Mouse (Mus musculus): ENCODE results near the gene Acot5. TPM values are rescaled to one million over a fixed set of nuclear protein-coding genes. Genes with fewer than 3 reads are reported as not detected.

Acot5 gene
- total and polyA plus RNA-seq, 2 experiments from 2014 or later = 1.1 to 2.0 TPM

DNA sequence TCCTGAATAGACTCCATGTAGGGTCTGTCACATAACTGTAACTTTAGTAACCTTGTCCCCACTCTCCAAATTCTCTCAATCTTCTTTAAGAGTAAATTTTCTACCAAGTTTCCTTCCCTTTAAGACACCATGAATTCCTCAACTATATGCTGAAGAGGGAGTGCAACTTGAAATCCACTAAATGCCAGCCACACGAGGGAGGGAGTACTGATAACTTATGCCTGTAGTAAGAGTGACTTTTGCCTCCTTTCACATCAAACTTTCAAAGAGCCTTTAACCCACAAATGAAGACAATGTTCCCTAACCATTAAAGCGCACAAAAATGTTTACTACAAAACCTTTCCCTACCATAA, 32.3 kb downstream of the Acot5 start:
- no peaks in the 10 kb centered on the region for H3K27me3 ChIP-seq (ENCODE audit: insufficient read depth, low read length)
- H3K27ac ChIP-seq (ENCODE audit: low read depth, low read length) = 0 out of 2 replicates have a peak overlapping the region, but pooled peaks have one; percentile 63
- peak overlapping the region; percentile 50 for H3K4me3 ChIP-seq (ENCODE audit: low read depth, low read length)
- TF ChIP-seq CTCF (IDR thresholded peaks at IDR 0.05) = no peak
- peak overlapping the region; percentile 61; the same call in 1 of the 2 replicates for H3K9ac ChIP-seq (replicated peaks; ENCODE audit: low read length, poor library complexity, severe bottlenecking)
- H3K4me1 ChIP-seq (ENCODE audit: insufficient read depth, low read length) = no peaks in the 10 kb centered on the region
- H3K4me2 ChIP-seq (ENCODE audit: low read depth, low read length, poor library complexity, severe bottlenecking) = peak overlapping the region; percentile 66
- no peaks in the 10 kb centered on the region for H3K36me3 ChIP-seq (ENCODE audit: insufficient read depth, low read length)
- DNase-seq (ENCODE audit: low spot score) (no peak), ATAC-seq (ENCODE audit: low FRiP score) (no peak)
- H3K9me3 ChIP-seq (ENCODE audit: low read length) = no peaks in the 10 kb centered on the region
- WGBS = 60% methylated on average over 2 of the region's 2 CpGs

DNA sequence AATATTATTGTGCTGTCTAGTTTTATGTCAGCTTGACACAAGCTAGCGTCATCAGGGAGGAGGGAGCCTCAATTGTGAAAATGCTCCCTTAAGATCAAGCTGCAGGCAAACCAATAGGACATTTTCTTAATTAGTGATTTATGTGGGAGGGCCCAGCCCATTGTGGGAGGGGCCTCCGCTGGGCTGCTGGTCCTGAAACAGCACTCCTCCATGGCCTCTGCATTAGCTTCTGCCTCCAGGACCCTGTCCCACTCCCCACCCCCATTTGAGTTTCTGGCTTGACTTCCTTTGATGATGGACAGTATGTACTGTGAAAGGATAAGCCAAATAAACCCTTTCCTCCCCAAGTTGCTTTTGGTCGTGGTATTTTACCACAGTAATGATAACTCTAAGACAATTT, 37.9 kb downstream of the Acot5 start:
- no peak overlapping the region for H3K27ac ChIP-seq (ENCODE audit: low read depth, low read length)
- no peaks in the 10 kb centered on the region for H3K4me1 ChIP-seq (ENCODE audit: insufficient read depth, low read length)
- H3K9me3 ChIP-seq (ENCODE audit: low read length) = no peaks in the 10 kb centered on the region
- no peak overlapping the region for H3K4me3 ChIP-seq (ENCODE audit: low read depth, low read length)
- TF ChIP-seq CTCF (IDR thresholded peaks at IDR 0.05) = no peak
- ATAC-seq (ENCODE audit: low FRiP score) (no peak), DNase-seq (ENCODE audit: low spot score) (no peak)
- no peaks in the 10 kb centered on the region for H3K27me3 ChIP-seq (ENCODE audit: insufficient read depth, low read length)
- WGBS = 85% methylated on average over 3 of the region's 3 CpGs
- H3K36me3 ChIP-seq (ENCODE audit: insufficient read depth, low read length) = no peaks in the 10 kb centered on the region
- no peak overlapping the region for H3K9ac ChIP-seq (replicated peaks; ENCODE audit: low read length, poor library complexity, severe bottlenecking)
- no peak overlapping the region for H3K4me2 ChIP-seq (ENCODE audit: low read depth, low read length, poor library complexity, severe bottlenecking)

DNA sequence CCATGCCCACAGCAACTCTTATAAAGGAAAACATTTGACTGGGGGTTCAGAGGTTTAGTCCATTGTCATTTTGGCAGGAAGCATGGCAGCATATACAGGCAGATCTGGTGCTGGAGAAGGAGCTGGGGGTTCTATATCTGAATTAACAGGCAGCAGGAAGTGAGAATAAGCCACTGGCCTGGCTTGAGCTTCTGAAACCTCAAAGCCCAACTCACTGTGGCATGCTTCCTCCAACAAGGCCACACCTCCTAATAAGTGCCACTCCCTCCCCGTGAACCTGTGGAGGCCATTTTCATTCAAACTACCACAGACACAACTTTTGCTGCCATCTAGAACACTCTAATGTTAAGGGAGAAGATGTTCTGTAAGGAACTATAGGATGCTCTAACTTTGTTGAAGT, 38.6 kb downstream of the Acot5 start:
- no peaks in the 10 kb centered on the region for H3K9me3 ChIP-seq (ENCODE audit: low read length)
- H3K36me3 ChIP-seq (ENCODE audit: insufficient read depth, low read length) = no peaks in the 10 kb centered on the region
- no peak overlapping the region for H3K4me2 ChIP-seq (ENCODE audit: low read depth, low read length, poor library complexity, severe bottlenecking)
- TF ChIP-seq CTCF (IDR thresholded peaks at IDR 0.05) = no peak
- H3K4me3 ChIP-seq (ENCODE audit: low read depth, low read length) = no peak overlapping the region
- H3K9ac ChIP-seq (replicated peaks; ENCODE audit: low read length, poor library complexity, severe bottlenecking) = no peak overlapping the region
- no peaks in the 10 kb centered on the region for H3K4me1 ChIP-seq (ENCODE audit: insufficient read depth, low read length)
- ATAC-seq (ENCODE audit: low FRiP score) (no peak), DNase-seq (ENCODE audit: low spot score) (no peak)
- WGBS = 80% methylated on average over 1 of the region's 1 CpGs
- H3K27me3 ChIP-seq (ENCODE audit: insufficient read depth, low read length) = no peaks in the 10 kb centered on the region
- no peak overlapping the region for H3K27ac ChIP-seq (ENCODE audit: low read depth, low read length)

DNA sequence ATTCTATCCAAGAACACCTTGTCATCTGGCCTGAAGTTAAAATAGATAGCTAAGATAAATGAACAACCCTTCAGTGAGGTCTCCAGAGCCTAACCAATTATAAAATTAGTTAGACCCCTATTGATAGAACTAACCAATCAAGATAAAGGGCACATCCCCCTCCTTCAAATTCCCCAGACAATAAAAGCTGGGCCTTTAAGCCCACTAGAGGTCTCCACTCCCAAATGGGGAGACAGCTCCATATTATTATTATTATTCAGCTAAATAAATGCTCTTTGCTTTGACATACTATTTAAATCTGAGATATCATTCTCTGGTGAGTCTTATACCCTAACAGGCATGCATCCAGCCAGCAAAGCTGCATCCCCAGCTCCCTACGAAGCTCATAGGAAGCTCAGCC, 40.8 kb downstream of the Acot5 start:
- Histone ChIP-seq H3K4me3 (ENCODE audit: low read depth, low read length) (no peak overlapping the region), H3K4me2 (ENCODE audit: low read depth, low read length, poor library complexity, severe bottlenecking) (no peak overlapping the region), H3K27me3 (ENCODE audit: insufficient read depth, low read length) (no peaks in the 10 kb centered on the region), H3K4me1 (ENCODE audit: insufficient read depth, low read length) (no peaks in the 10 kb centered on the region), H3K36me3 (ENCODE audit: insufficient read depth, low read length) (no peaks in the 10 kb centered on the region), H3K27ac (ENCODE audit: low read depth, low read length) (no peak overlapping the region), H3K9ac (replicated peaks; ENCODE audit: low read length, poor library complexity, severe bottlenecking) (no peak overlapping the region), H3K9me3 (ENCODE audit: low read length) (no peaks in the 10 kb centered on the region)
- TF ChIP-seq CTCF (IDR thresholded peaks at IDR 0.05) = no peak
- WGBS = 76% methylated on average over 1 of the region's 1 CpGs
- DNase-seq (ENCODE audit: low spot score) = no peak
- no peak for ATAC-seq (ENCODE audit: low FRiP score)

DNA sequence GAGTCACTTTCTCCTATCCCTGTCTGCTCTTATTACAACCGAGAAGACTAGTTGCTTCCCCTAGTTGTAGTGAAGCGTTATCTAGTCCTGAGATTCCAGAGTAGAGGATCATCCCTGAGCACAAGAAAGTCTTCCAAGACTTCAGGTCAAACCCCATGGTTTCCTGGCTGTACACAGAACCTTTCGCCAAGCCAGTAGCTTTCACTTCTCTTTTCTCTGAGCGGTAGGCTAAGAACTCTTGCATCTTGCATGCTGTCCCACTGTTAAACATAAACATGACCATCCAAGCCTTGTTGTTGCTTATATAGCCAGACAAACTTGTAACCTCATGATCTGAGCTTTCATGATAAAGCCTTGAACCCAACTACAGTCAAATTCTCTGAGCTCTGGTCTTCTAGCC, 41.7 kb downstream of the Acot5 start:
- H3K27ac ChIP-seq (ENCODE audit: low read depth, low read length) = no peak overlapping the region
- no peak overlapping the region for H3K4me3 ChIP-seq (ENCODE audit: low read depth, low read length)
- H3K4me2 ChIP-seq (ENCODE audit: low read depth, low read length, poor library complexity, severe bottlenecking) = no peak overlapping the region
- H3K36me3 ChIP-seq (ENCODE audit: insufficient read depth, low read length) = no peaks in the 10 kb centered on the region
- ATAC-seq (ENCODE audit: low FRiP score) (no peak), DNase-seq (ENCODE audit: low spot score) (no peak)
- TF ChIP-seq CTCF (IDR thresholded peaks at IDR 0.05) = no peak
- no peak overlapping the region for H3K9ac ChIP-seq (replicated peaks; ENCODE audit: low read length, poor library complexity, severe bottlenecking)
- H3K27me3 ChIP-seq (ENCODE audit: insufficient read depth, low read length) = no peaks in the 10 kb centered on the region
- no peaks in the 10 kb centered on the region for H3K4me1 ChIP-seq (ENCODE audit: insufficient read depth, low read length)
- no peaks in the 10 kb centered on the region for H3K9me3 ChIP-seq (ENCODE audit: low read length)
- 91% methylated on average over 4 of the region's 4 CpGs for WGBS

DNA sequence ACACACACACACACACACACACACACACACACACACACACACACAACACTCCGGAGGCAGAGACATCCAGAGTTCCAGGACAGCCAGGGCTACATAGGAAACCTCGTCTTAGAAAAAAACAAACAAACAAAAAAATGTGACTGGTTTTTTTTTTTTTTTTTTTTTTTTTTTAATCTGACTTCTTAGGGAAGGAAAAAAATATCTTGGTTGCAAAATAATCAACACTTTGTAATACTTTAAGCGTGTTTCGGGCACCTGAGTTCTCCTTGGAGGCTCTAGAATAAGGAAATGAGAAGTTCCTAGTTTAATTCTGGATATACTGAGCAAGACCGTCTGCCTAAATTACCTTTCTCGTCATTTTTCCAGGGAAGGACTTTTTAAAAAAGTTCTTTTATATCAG, 44.6 kb downstream of the Acot5 start:
- Histone ChIP-seq H3K9me3 (ENCODE audit: low read length) (no peaks in the 10 kb centered on the region), H3K4me3 (ENCODE audit: low read depth, low read length) (peak overlapping the region; percentile 81; the same call in 1 of the 2 replicates), H3K9ac (replicated peaks; ENCODE audit: low read length, poor library complexity, severe bottlenecking) (no peak overlapping the region), H3K4me1 (ENCODE audit: insufficient read depth, low read length) (no peaks in the 10 kb centered on the region), H3K4me2 (ENCODE audit: low read depth, low read length, poor library complexity, severe bottlenecking) (peak overlapping the region; percentile 73), H3K27ac (ENCODE audit: low read depth, low read length) (no peak overlapping the region), H3K27me3 (ENCODE audit: insufficient read depth, low read length) (no peaks in the 10 kb centered on the region), H3K36me3 (ENCODE audit: insufficient read depth, low read length) (no peaks in the 10 kb centered on the region)
- 48% methylated on average over 6 of the region's 6 CpGs for WGBS
- ATAC-seq (ENCODE audit: low FRiP score) (no peak), DNase-seq (ENCODE audit: low spot score) (no peak)
- TF ChIP-seq CTCF (IDR thresholded peaks at IDR 0.05) = no peak
